Mouse (Mus musculus): ENCODE data around the gene Pla2g12b. TPM values are rescaled to one million over a fixed set of nuclear protein-coding genes. Genes with fewer than 3 reads are reported as not detected.
A peak's percentile ranks its signal among the peaks of the same experiment; 100 is the strongest.

Pla2g12b gene
- total RNA-seq, 1 experiment from 2014 or later, result not detected

GRCm38 (mm10) chr10:59403793-59404149 lies 311 bp downstream of the Pla2g12b start:
- ATAC-seq (replicated peaks; ENCODE audit: insufficient number of reproducible peaks, low FRiP score, low TSS enrichment, poor library complexity, severe bottlenecking), result no peak

DNA sequence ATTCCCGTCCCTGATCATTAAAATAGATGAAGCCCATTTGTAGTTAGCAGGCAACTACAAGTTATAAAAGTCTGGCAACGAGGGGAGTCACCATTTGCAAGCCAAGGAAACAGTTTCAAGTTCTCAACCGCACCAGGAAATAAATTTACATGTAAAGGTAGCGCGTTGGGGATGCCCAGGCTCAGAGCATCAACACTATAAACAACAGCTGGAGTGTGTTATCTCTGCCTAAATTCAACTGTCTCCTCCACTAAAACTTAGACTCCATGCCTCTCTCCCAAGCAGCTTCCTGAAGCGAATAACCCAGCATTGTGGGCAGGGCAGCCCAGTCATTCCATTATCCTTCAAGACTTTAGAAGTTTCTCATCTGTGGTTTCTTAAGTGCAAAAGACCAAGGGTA lies 5.0 kb downstream of the Pla2g12b start:
- ATAC-seq (replicated peaks; ENCODE audit: insufficient number of reproducible peaks, low FRiP score, low TSS enrichment, poor library complexity, severe bottlenecking), result no peak

GRCm38 (mm10) chr10:59410264-59410663 lies 6.8 kb downstream of the Pla2g12b start:
- no peak for ATAC-seq (replicated peaks; ENCODE audit: insufficient number of reproducible peaks, low FRiP score, low TSS enrichment, poor library complexity, severe bottlenecking)

DNA sequence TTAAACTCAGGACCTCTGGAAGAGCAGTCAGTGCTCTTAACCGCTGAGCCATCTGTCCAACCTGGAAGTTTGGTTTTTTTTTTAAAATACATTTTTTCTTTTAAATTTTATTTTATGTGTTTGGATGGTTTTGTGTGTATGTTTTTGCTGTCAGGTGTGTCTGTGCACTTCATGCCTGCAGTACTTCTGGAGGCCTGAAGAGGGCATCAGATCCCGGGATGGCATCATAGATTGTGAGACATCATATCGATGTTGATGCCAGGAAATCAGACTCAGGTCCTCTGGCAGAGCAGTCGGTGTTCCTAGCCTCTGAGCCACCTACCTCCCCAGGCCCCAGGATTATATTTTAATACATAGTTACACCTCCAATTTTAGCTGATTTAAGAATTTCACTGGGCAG lies 10.3 kb downstream of the Pla2g12b start:
- no peak for ATAC-seq (replicated peaks; ENCODE audit: insufficient number of reproducible peaks, low FRiP score, low TSS enrichment, poor library complexity, severe bottlenecking)

- no peak for ATAC-seq (replicated peaks; ENCODE audit: insufficient number of reproducible peaks, low FRiP score, low TSS enrichment, poor library complexity, severe bottlenecking)
These were observed 13.2 kb downstream of the Pla2g12b start for GRCm38 (mm10) chr10:59416623-59417022.

DNA sequence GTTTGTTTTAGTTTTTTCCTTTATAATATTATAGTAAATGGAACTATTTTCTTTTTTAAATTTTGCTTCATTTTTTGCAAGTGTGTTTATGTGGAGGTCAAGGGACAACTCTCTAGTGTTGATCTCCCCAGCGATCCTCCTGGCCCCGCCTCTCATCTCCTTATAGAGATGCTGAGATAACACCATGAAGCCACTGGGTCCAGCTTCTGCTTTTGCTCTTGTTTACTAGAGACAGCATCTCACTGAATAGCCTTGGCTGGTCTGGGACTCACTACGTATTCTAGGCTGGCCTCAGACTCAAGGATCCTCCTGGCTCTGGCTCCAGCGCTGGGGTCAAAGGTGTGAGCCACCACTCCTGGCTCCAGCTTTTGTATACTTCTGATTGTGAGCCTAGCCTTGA lies 16.1 kb downstream of the Pla2g12b start:
- ATAC-seq (replicated peaks; ENCODE audit: insufficient number of reproducible peaks, low FRiP score, low TSS enrichment, poor library complexity, severe bottlenecking), result no peak

DNA sequence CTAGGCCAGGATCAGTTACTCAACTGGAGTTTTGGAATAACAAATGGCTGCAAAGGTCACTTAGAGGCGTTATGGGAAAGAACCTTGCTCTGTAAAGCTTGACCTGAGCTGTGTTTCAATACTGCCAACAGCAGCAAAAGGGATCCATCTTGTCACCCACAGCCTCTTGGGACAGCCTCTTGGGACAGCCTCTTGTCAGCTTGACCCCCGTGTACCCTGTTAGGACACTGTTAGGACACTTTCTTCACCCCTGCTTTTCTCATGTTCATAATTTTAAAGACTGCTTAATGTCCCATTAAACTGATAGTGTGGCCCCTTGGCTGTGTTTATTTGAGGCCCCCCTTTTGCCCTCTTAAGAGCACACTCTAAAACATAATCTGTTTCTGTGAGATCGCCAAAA lies 21.0 kb downstream of the Pla2g12b start:
- no peak for ATAC-seq (replicated peaks; ENCODE audit: insufficient number of reproducible peaks, low FRiP score, low TSS enrichment, poor library complexity, severe bottlenecking)

DNA sequence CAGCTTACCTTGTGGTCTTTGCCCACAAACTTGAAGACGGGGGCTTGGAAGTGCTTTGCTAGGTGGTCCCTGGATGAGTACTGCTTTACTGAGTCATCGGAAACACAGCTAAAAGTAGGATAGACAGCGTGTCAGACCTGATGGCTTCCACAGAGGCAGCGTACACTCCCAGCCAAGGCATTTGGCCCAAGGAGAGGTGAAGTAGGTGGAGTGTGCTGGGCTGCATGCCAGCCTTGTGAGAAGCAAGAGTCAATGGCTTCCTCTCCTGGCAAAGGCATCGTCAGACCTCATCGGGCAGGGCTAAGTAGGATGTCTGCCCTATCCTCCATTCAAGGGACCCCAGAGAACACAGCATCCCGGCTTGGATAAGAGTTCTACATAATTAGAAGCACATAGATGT lies 21.9 kb downstream of the Pla2g12b start:
- no peak for ATAC-seq (replicated peaks; ENCODE audit: insufficient number of reproducible peaks, low FRiP score, low TSS enrichment, poor library complexity, severe bottlenecking)

DNA sequence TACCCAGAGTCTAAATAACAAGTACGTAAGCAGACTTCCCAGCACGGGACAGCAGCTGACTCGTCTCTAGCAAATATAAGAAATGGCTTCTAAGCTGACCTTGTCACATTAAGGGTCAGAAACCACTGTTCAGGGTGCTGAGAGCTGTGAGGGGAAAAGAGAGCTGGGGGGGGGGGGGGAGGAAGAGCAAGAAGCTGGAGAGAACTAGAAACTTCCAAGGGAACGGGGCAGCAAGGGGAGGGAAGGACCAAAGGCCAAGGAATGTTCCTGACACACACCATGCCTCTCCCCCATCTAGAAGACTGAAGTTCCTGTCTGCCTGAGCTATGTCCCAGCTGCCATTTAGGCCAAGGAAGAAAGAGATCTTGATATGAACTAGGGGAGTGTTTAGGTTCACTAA lies 22.9 kb downstream of the Pla2g12b start:
- no peak for ATAC-seq (replicated peaks; ENCODE audit: insufficient number of reproducible peaks, low FRiP score, low TSS enrichment, poor library complexity, severe bottlenecking)

DNA sequence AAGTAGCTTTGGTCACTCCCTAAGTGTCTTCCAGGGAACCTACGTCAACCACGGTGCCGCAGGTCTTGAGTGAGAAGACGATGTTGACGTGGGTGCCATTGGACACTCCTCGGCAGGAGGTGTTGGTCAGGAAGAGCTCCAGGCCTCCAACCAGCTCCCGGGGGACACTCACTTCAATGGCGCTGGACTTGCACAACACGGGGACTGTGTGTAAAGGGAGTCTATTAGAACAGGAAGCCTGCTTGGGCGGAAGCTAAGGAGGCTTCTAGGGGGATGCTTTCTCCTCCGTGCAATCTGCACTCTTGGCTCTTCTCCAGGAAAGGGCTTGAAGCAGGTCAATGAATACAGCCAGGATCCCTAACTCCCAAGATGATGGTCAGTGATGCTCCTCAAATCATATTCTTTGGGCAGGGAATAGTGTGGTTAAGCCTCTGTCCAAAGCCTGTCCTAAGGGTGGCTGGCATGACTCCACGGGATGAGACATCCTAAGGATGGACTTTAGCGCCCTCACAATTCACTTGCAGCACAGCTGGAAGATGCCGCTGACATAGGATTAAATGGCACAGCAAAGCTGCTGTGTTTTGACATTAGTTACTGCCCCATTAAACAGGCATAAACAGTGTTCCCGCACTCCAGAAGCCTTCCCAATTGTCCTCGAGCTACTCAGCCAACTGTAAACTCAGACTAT lies 26.1 kb downstream of the Pla2g12b start:
- ATAC-seq (replicated peaks; ENCODE audit: insufficient number of reproducible peaks, low FRiP score, low TSS enrichment, poor library complexity, severe bottlenecking), result no peak

- peak; percentile 49 for ATAC-seq (replicated peaks; ENCODE audit: insufficient number of reproducible peaks, low FRiP score, low TSS enrichment, poor library complexity, severe bottlenecking)
These were observed 27.3 kb downstream of the Pla2g12b start for GRCm38 (mm10) chr10:59430701-59431218.

DNA sequence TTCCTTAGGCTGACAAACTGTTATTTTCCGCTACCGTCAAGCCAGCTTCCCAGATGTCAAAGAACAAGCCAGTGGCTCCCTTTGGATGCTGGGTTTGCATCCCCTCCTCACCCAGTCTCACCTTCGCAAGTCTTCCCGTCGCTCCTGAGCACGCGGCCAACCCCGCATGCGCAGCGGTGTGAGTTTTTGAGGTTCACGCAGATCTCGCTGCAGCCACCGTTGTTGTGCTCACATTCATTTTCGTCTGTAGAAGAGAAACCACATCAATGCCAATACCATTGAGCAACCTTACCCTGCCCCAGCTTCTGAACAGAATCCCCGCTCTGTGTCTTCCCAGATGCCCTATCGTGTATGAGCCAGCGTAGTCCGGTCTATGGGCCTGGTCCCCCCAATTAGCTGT lies 32.3 kb downstream of the Pla2g12b start:
- ATAC-seq (replicated peaks; ENCODE audit: insufficient number of reproducible peaks, low FRiP score, low TSS enrichment, poor library complexity, severe bottlenecking), result no peak

- no peak for ATAC-seq (replicated peaks; ENCODE audit: insufficient number of reproducible peaks, low FRiP score, low TSS enrichment, poor library complexity, severe bottlenecking)
These were observed 35.2 kb downstream of the Pla2g12b start for GRCm38 (mm10) chr10:59438651-59439050.

- ATAC-seq (replicated peaks; ENCODE audit: insufficient number of reproducible peaks, low FRiP score, low TSS enrichment, poor library complexity, severe bottlenecking), result no peak
These were observed 36.1 kb downstream of the Pla2g12b start for GRCm38 (mm10) chr10:59439508-59439931.

GRCm38 (mm10) chr10:59440177-59440576 lies 36.7 kb downstream of the Pla2g12b start:
- ATAC-seq (replicated peaks; ENCODE audit: insufficient number of reproducible peaks, low FRiP score, low TSS enrichment, poor library complexity, severe bottlenecking), result no peak

- ATAC-seq (replicated peaks; ENCODE audit: insufficient number of reproducible peaks, low FRiP score, low TSS enrichment, poor library complexity, severe bottlenecking), result no peak
These were observed 38.3 kb downstream of the Pla2g12b start, which contains the start of gene Oit3 for GRCm38 (mm10) chr10:59441735-59442134. Gene Oit3, minus strand, starts transcription at chr10:59441778.

GRCm38 (mm10) chr10:59443212-59443611 lies 39.8 kb downstream of the Pla2g12b start:
- no peak for ATAC-seq (replicated peaks; ENCODE audit: insufficient number of reproducible peaks, low FRiP score, low TSS enrichment, poor library complexity, severe bottlenecking)

DNA sequence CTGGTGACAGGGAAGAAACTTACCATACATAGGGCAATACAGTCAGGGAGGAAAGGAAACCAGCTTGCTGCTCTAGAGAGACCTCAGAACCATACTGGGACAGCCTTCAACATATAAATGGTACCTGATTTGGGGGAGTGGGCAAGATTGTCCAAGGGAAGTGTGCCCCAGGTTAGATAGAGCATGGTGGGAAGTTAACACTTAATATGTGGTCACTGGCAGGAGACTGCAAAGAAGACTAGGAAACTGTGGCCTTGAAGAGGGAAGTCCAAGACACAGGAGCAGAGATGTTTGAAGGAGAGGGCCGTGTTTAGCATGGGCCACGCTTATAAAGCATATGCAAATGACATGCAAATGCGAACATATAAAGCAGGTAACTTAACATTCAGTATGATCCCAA lies 40.6 kb downstream of the Pla2g12b start:
- no peak for ATAC-seq (replicated peaks; ENCODE audit: insufficient number of reproducible peaks, low FRiP score, low TSS enrichment, poor library complexity, severe bottlenecking)

GRCm38 (mm10) chr10:59444635-59445034 lies 41.2 kb downstream of the Pla2g12b start:
- no peak for ATAC-seq (replicated peaks; ENCODE audit: insufficient number of reproducible peaks, low FRiP score, low TSS enrichment, poor library complexity, severe bottlenecking)

- no peak for ATAC-seq (replicated peaks; ENCODE audit: insufficient number of reproducible peaks, low FRiP score, low TSS enrichment, poor library complexity, severe bottlenecking)
These were observed 43.5 kb downstream of the Pla2g12b start for GRCm38 (mm10) chr10:59446911-59447437.

All from monocyte, adult 5-6 weeks (primary cell).